Mouse (Mus musculus) embryonic facial prominence, embryonic 14.5 days (tissue): ENCODE data around the gene Nmnat3. TPM values are rescaled to one million over a fixed set of nuclear protein-coding genes. Genes with fewer than 3 reads are reported as not detected.

Experiments
- ATAC-seq: fragments of 200-750 bp; cut with Nextera tagmentation; 2 replicates; pipeline ENCODE4 v1.8.0; 2017; ENCODE audit warnings: low read depth, moderate number of reproducible peaks, moderate TSS enrichment
- DNase-seq: peaks from one replicate; pipeline ENCODE4 v3.0.0-alpha.2; 2015; ENCODE audit warnings: low spot score
- H3K27ac ChIP-seq: fragments of 300-500 bp; sonication (generic); replicated peaks from 2 replicates; pipeline ENCODE4 v1.5.1; 2014; ENCODE audit warnings: low read depth, mild to moderate bottlenecking, low read length, moderate library complexity
- H3K27me3 ChIP-seq: fragments of 300-500 bp; sonication (generic); replicated peaks from 2 replicates; pipeline ENCODE4 v1.6.1; 2014; ENCODE audit warnings: low read length; ENCODE audit not compliant: control insufficient read depth, insufficient read depth
- H3K36me3 ChIP-seq: fragments of 300-500 bp; sonication (generic); 2 replicates; pipeline ENCODE4 v1.6.1; 2014; ENCODE audit warnings: low read length, mixed read lengths; ENCODE audit not compliant: control insufficient read depth, insufficient read depth
- H3K4me1 ChIP-seq: fragments of 300-500 bp; sonication (generic); 2 replicates; pipeline ENCODE4 v1.6.1; 2014; ENCODE audit warnings: antibody characterized with exemption, low read length; ENCODE audit not compliant: control insufficient read depth, insufficient read depth
- H3K4me2 ChIP-seq: fragments of 300-500 bp; sonication (generic); 2 replicates; pipeline ENCODE4 v1.6.1; 2014; ENCODE audit warnings: low read depth, mild to moderate bottlenecking, low read length, moderate library complexity, mixed read lengths
- H3K4me3 ChIP-seq: fragments of 300-500 bp; sonication (generic); 2 replicates; pipeline ENCODE4 v1.5.1; 2014; ENCODE audit warnings: low read depth, mild to moderate bottlenecking, low read length
- H3K9ac ChIP-seq: fragments of 300-500 bp; sonication (generic); 2 replicates; pipeline ENCODE4 v1.6.1; 2014; ENCODE audit warnings: low read depth, mild to moderate bottlenecking, low read length, moderate library complexity, mixed read lengths
- H3K9me3 ChIP-seq: fragments of 300-500 bp; sonication (generic); 2 replicates; pipeline ENCODE4 v1.6.1; 2016; ENCODE audit warnings: low read length; ENCODE audit not compliant: control insufficient read depth
- WGBS: fragments of 180-500 bp; shearing (Covaris S2); extraction: QIAGEN DNeasy Blood & Tissue Kit; methylation state at CpG from one replicate; pipeline ENCODE4 v1.1.7; 2014; 5-methylcytosine and 5-hydroxymethylcytosine counted together
- polyA plus RNA-seq: library from polyadenylated mRNA; unstranded; fragments of >200 nt; fragmentation: Nextera tagmentation; extraction: Ambion mirVana; gene quantifications from 2 replicates; pipeline ENCODE4 v1.2.1, GENCODE M21; 2014

Gene Nmnat3
- polyA plus RNA-seq, 1 experiment from 2014 or later = 4.8 TPM

- Histone ChIP-seq H3K27ac (peak overlapping the region; percentile 44; the same call in 1 of the 2 replicates), H3K9me3 (no peaks in the 10 kb centered on the region), H3K4me2 (no peak overlapping the region), H3K9ac (no peak overlapping the region), H3K4me3 (no peak overlapping the region), H3K27me3 (no peaks in the 10 kb centered on the region), H3K4me1 (peaks cover 16% of the 10 kb centered on the region), H3K36me3 (no peaks in the 10 kb centered on the region)
- ATAC-seq (peak; percentile 33; the same call in 1 of the 2 replicates), DNase-seq (peak; percentile 77)
- WGBS = 37% methylated on average over 10 of the region's 10 CpGs
Measured at GRCm38 (mm10) chr9:98387741-98388632, 100.8 kb downstream of the Nmnat3 start.

- no peaks in the 10 kb centered on the region for H3K27me3 ChIP-seq
- no peak overlapping the region for H3K27ac ChIP-seq
- H3K4me2 ChIP-seq = no peak overlapping the region
- no peak for DNase-seq
- ATAC-seq = no peak
- no peak overlapping the region for H3K9ac ChIP-seq
- 55% methylated on average over 5 of the region's 5 CpGs for WGBS
- H3K4me1 ChIP-seq = peaks cover 16% of the 10 kb centered on the region
- H3K4me3 ChIP-seq = no peak overlapping the region
- no peaks in the 10 kb centered on the region for H3K36me3 ChIP-seq
- H3K9me3 ChIP-seq = no peaks in the 10 kb centered on the region
Measured at GRCm38 (mm10) chr9:98388633-98388965, 101.4 kb downstream of the Nmnat3 start.

- peaks cover 3% of the 10 kb centered on the region; the same call in 1 of the 2 replicates for H3K4me1 ChIP-seq
- ATAC-seq = no peak
- H3K4me2 ChIP-seq = no peak overlapping the region
- no peak overlapping the region for H3K4me3 ChIP-seq
- no peaks in the 10 kb centered on the region for H3K36me3 ChIP-seq
- no peak for DNase-seq
- no peaks in the 10 kb centered on the region for H3K9me3 ChIP-seq
- H3K27me3 ChIP-seq = no peaks in the 10 kb centered on the region
- H3K9ac ChIP-seq = no peak overlapping the region
- 75% methylated on average over 4 of the region's 4 CpGs for WGBS
- H3K27ac ChIP-seq = no peak overlapping the region
Measured at GRCm38 (mm10) chr9:98393496-98393895, 106.3 kb downstream of the Nmnat3 start.

- Histone ChIP-seq H3K4me3 (no peak overlapping the region), H3K4me1 (no peaks in the 10 kb centered on the region), H3K4me2 (no peak overlapping the region), H3K27ac (no peak overlapping the region), H3K36me3 (no peaks in the 10 kb centered on the region), H3K9me3 (no peaks in the 10 kb centered on the region), H3K27me3 (no peaks in the 10 kb centered on the region), H3K9ac (no peak overlapping the region)
- WGBS = 77% methylated on average over 6 of the region's 6 CpGs
- DNase-seq (no peak), ATAC-seq (no peak)
Measured at GRCm38 (mm10) chr9:98397211-98397610, 110.0 kb downstream of the Nmnat3 start.

- no peaks in the 10 kb centered on the region for H3K4me1 ChIP-seq
- H3K9ac ChIP-seq = no peak overlapping the region
- no peaks in the 10 kb centered on the region for H3K27me3 ChIP-seq
- 83% methylated on average over 3 of the region's 3 CpGs for WGBS
- no peak overlapping the region for H3K4me2 ChIP-seq
- no peak overlapping the region for H3K4me3 ChIP-seq
- no peaks in the 10 kb centered on the region for H3K9me3 ChIP-seq
- DNase-seq (no peak), ATAC-seq (no peak)
- no peaks in the 10 kb centered on the region for H3K36me3 ChIP-seq
- H3K27ac ChIP-seq = no peak overlapping the region
Measured at GRCm38 (mm10) chr9:98397866-98398265, 110.6 kb downstream of the Nmnat3 start.

GRCm38 (mm10) chr9:98400185-98400894 is 113.1 kb downstream of the Nmnat3 start:
- no peak for DNase-seq

GRCm38 (mm10) chr9:98401611-98402010 is 114.4 kb downstream of the Nmnat3 start:
- no peak overlapping the region for H3K9ac ChIP-seq
- H3K4me2 ChIP-seq = no peak overlapping the region
- no peaks in the 10 kb centered on the region for H3K36me3 ChIP-seq
- 79% methylated on average over 5 of the region's 5 CpGs for WGBS
- no peak overlapping the region for H3K27ac ChIP-seq
- H3K4me1 ChIP-seq = no peaks in the 10 kb centered on the region
- H3K27me3 ChIP-seq = no peaks in the 10 kb centered on the region
- no peaks in the 10 kb centered on the region for H3K9me3 ChIP-seq
- DNase-seq (no peak), ATAC-seq (no peak)
- H3K4me3 ChIP-seq = no peak overlapping the region

More at GRCm38 (mm10) chr9:98400185-98400894, 113.1 kb downstream of the Nmnat3 start:
- Histone ChIP-seq H3K9ac (no peak overlapping the region), H3K27ac (no peak overlapping the region), H3K4me2 (no peak overlapping the region), H3K4me3 (no peak overlapping the region), H3K9me3 (no peaks in the 10 kb centered on the region), H3K27me3 (no peaks in the 10 kb centered on the region), H3K4me1 (no peaks in the 10 kb centered on the region), H3K36me3 (no peaks in the 10 kb centered on the region)
- WGBS = 75% methylated on average over 13 of the region's 13 CpGs
- no peak for ATAC-seq

GRCm38 (mm10) chr9:98407771-98408170 is 120.5 kb downstream of the Nmnat3 start:
- Histone ChIP-seq H3K4me2 (no peak overlapping the region), H3K4me3 (no peak overlapping the region), H3K4me1 (no peaks in the 10 kb centered on the region), H3K36me3 (no peaks in the 10 kb centered on the region), H3K27me3 (no peaks in the 10 kb centered on the region), H3K27ac (no peak overlapping the region), H3K9me3 (no peaks in the 10 kb centered on the region), H3K9ac (no peak overlapping the region)
- DNase-seq (peak; percentile 17), ATAC-seq (no peak)
- WGBS = 65% methylated on average over 12 of the region's 12 CpGs
